Mouse (Mus musculus): Measurements from ENCODE around the gene Nvl.

DNA sequence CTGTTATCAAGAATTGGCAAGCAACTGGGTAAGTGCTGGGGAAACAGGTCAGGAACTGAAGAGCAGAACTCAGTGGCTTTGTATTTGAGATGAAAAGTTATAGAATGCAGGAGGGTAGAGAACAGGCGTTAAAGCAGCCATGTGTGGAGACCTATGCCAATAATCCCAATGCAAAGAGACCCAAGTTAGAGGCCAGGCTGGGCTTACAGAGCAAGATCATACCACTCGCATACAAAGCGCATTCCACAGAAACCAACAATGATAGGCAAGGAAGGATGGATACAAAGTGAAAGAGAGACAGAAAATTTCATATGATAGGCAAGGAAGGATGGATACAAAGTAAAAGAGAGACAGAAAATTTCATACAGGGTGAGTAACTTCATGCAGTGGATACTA lies 6.4 kb upstream of the Nvl start:
- no peak for TF ChIP-seq GATA1 (IDR thresholded peaks at IDR 0.05; ENCODE audit: borderline replicate concordance, low read length)
- no peak for TF ChIP-seq FLI1 (IDR thresholded peaks at IDR 0.05; ENCODE audit: low read length)
